Mouse (Mus musculus) testis, adult 2 months (tissue): Measurements from ENCODE around the gene AC161166.1. TPM values are rescaled to one million over a fixed set of nuclear protein-coding genes. Genes with fewer than 3 reads are reported as not detected.
"Not testable (repeated sequence)": the region's sequence is repeated elsewhere in the genome, so short reads cannot be mapped to it uniquely, and the experiment has no call there.

ENCODE experiments used
- H3K27ac ChIP-seq: fragments of 200-500 bp; 2 replicates; pipeline ENCODE4 v1.5.1; 2012; ENCODE audit warnings: low read depth, low read length; ENCODE audit not compliant: control insufficient read depth, insufficient read depth
- H3K27me3 ChIP-seq: fragments of 200-500 bp; 2 replicates; pipeline ENCODE4 v1.6.1; 2012; ENCODE audit warnings: mild to moderate bottlenecking, low read length, moderate library complexity; ENCODE audit not compliant: control insufficient read depth, insufficient read depth
- H3K36me3 ChIP-seq: fragments of 200-500 bp; 2 replicates; pipeline ENCODE4 v1.6.1; 2012; ENCODE audit warnings: mild to moderate bottlenecking, low read length; ENCODE audit not compliant: control insufficient read depth, insufficient read depth
- H3K4me1 ChIP-seq: fragments of 200-500 bp; 2 replicates; pipeline ENCODE4 v1.6.1; 2012; ENCODE audit warnings: low read length; ENCODE audit not compliant: control insufficient read depth, insufficient read depth
- H3K4me3 ChIP-seq: fragments of 200-500 bp; 2 replicates; pipeline ENCODE4 v1.5.1; 2012; ENCODE audit warnings: low read depth, mild to moderate bottlenecking, low read length, moderate library complexity, mixed read lengths; ENCODE audit not compliant: control insufficient read depth
- CTCF ChIP-seq: fragments of 200-500 bp; IDR thresholded peaks from 2 replicates; pipeline ENCODE4 v1.5.1; 2012; ENCODE audit warnings: low read depth, mild to moderate bottlenecking, inconsistent platforms, low read length, moderate library complexity; ENCODE audit not compliant: control insufficient read depth, insufficient read depth, insufficient replicate concordance
- POLR2A ChIP-seq: fragments of 200-500 bp; IDR thresholded peaks from 2 replicates; pipeline ENCODE4 v1.6.1; 2012; ENCODE audit warnings: low read depth, mild to moderate bottlenecking, inconsistent platforms, low read length, moderate library complexity; ENCODE audit not compliant: control insufficient read depth
- polyA plus RNA-seq: library from polyadenylated mRNA; depleted of rRNA; stranded (reverse); fragments of >200 nt; gene quantifications from 2 replicates; pipeline ENCODE4 v1.2.3, GENCODE M21; 2012

Gene AC161166.1
- polyA plus RNA-seq, 1 experiment = 144 TPM

DNA sequence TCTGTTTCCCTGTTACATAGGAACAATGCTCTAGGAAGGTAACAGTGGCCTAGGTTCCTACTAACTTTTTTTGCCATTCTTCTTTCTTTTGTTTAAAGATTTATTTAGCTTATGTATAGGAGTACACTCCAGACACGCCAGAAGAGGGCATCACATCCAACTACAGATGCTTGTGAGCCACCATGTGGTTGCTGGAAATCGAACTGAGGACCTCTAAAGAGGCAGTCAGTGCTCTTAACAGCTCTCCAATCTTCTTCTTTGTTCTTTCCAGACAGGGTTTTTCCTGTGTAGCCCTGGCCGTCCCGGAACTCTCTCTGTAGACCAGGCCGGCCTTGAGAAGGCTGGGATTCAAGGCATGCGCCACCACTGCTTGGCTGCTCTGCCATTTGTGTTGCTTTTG lies 12.7 kb upstream of the AC161166.1 start:
- Histone ChIP-seq H3K27me3 (no peaks in the 10 kb centered on the region), H3K4me1 (peaks cover 7% of the 10 kb centered on the region), H3K27ac (no peak overlapping the region), H3K4me3 (no peak overlapping the region), H3K36me3 (no peaks in the 10 kb centered on the region)
- TF ChIP-seq POLR2A (no peak), CTCF (no peak)

DNA sequence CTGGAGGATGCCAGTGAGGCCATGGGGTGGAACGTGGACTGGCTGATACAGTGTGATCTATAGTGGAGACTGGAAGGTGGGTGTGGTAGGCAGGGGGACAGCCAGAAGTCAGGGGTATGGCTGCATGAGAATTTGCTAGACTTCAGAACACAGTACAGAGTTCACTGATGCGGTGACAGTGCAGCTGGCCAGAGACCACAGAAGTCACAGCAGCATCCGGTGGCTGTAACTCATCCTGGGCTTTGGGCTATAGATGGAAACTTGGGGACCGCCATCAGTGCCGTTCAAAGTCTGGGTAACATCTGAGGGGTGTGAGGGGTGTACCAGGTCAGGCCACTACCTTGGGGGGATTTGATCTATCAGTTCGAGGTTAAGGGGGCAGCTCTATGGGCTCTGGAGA lies 11.5 kb upstream of the AC161166.1 start:
- H3K27me3 ChIP-seq = no peaks in the 10 kb centered on the region
- no peaks in the 10 kb centered on the region for H3K36me3 ChIP-seq
- no peak overlapping the region for H3K27ac ChIP-seq
- H3K4me1 ChIP-seq = no peaks in the 10 kb centered on the region
- TF ChIP-seq CTCF = no peak
- no peak for TF ChIP-seq POLR2A
- H3K4me3 ChIP-seq = no peak overlapping the region

- H3K36me3 ChIP-seq = no peaks in the 10 kb centered on the region
- no peak overlapping the region for H3K4me3 ChIP-seq
- no peaks in the 10 kb centered on the region for H3K4me1 ChIP-seq
- no peaks in the 10 kb centered on the region for H3K27me3 ChIP-seq
- no peak overlapping the region for H3K27ac ChIP-seq
- TF ChIP-seq CTCF (no peak), POLR2A (no peak)
Observed at GRCm38 (mm10) chr7:24522805-24523204, 10.6 kb upstream of the AC161166.1 start.

DNA sequence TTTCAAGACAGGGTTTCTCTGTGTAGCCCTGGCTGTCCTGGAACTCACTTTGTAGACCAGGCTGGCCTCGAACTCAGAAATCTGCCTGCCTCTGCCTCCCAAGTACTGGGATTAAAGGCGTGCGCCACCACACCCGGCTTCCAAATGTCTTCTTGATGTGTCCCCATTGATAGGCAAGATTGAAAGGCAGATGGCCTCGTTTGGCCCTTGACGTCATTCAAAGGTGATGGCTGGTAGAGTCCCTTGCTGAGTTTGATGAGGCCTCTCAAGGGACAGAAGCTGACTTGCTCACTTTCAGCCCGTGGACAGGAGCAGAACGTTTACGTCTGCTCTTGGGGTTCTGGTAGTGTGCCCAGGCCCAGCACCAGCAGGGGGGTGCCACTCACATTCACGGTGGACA lies 7.8 kb upstream of the AC161166.1 start:
- H3K27me3 ChIP-seq, H3K36me3 ChIP-seq, H3K4me1 ChIP-seq, H3K4me3 ChIP-seq, H3K27ac ChIP-seq: not testable (repeated sequence)

DNA sequence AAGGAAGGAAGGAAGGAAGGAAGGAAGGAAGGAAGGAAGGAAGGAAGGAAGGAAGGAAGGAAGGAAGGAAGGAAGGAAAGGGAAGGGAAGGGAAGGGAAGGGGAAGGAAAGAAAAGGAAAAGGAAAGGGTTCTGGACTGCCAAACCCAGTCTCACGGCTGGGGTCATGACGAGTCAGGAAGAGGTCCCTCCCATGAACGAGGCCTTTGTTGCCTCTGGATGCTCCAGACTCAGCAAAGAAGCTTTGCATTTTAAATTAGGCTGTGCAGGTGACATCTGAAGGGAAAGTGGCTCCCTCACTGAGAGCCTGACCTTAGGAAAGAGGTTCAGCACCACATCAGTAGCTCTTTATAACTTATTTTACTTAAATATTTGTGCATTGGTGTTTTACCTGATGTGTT lies 6.9 kb upstream of the AC161166.1 start:
- H3K4me1 ChIP-seq = no peaks in the 10 kb centered on the region
- no peak for TF ChIP-seq POLR2A
- TF ChIP-seq CTCF = no peak

GRCm38 (mm10) chr7:24517654-24518053 lies 5.4 kb upstream of the AC161166.1 start:
- Histone ChIP-seq H3K4me1 (no peaks in the 10 kb centered on the region), H3K36me3 (no peaks in the 10 kb centered on the region), H3K27me3 (no peaks in the 10 kb centered on the region), H3K27ac (no peak overlapping the region), H3K4me3 (no peak overlapping the region)
- TF ChIP-seq POLR2A (no peak), CTCF (no peak)

More for the DNA sequence above, 6.9 kb upstream of the AC161166.1 start:
- Histone ChIP-seq H3K27me3 (no peaks in the 10 kb centered on the region), H3K36me3 (no peaks in the 10 kb centered on the region), H3K27ac (no peak overlapping the region), H3K4me3 (no peak overlapping the region)

GRCm38 (mm10) chr7:24517077-24517476 lies 4.8 kb upstream of the AC161166.1 start:
- Histone ChIP-seq H3K4me1 (no peaks in the 10 kb centered on the region), H3K4me3 (no peak overlapping the region), H3K27ac (no peak overlapping the region), H3K36me3 (no peaks in the 10 kb centered on the region), H3K27me3 (no peaks in the 10 kb centered on the region)
- TF ChIP-seq CTCF = no peak
- TF ChIP-seq POLR2A = no peak

- not testable (repeated sequence) for H3K36me3 ChIP-seq, H3K27me3 ChIP-seq, H3K4me1 ChIP-seq, H3K27ac ChIP-seq, H3K4me3 ChIP-seq
Observed at GRCm38 (mm10) chr7:24516319-24516718, 4.1 kb upstream of the AC161166.1 start.

GRCm38 (mm10) chr7:24507726-24508114 lies 4.5 kb downstream of the AC161166.1 start:
- H3K27ac ChIP-seq = peak overlapping the region; percentile 85
- H3K27me3 ChIP-seq = no peaks in the 10 kb centered on the region
- peaks cover 17% of the 10 kb centered on the region for H3K4me1 ChIP-seq
- peak overlapping the region; percentile 94 for H3K4me3 ChIP-seq
- TF ChIP-seq POLR2A (no peak), CTCF (no peak)
- H3K36me3 ChIP-seq = no peaks in the 10 kb centered on the region
